Mouse (Mus musculus) frontal cortex, postnatal 25 days (tissue): Measurements from ENCODE around the gene Ighmbp2.
A peak's percentile ranks its signal among the peaks of the same experiment; 100 is the strongest.
"Not testable (repeated sequence)": the region's sequence is repeated elsewhere in the genome, so short reads cannot be mapped to it uniquely, and the experiment has no call there.

Experiments used
- DNase-seq, 2 experiments: peaks; one replicate each; pipeline ENCODE4 v3.0.0; 2022; ENCODE audit warnings: low spot score in 2 of 2

The Ighmbp2 gene

DNA sequence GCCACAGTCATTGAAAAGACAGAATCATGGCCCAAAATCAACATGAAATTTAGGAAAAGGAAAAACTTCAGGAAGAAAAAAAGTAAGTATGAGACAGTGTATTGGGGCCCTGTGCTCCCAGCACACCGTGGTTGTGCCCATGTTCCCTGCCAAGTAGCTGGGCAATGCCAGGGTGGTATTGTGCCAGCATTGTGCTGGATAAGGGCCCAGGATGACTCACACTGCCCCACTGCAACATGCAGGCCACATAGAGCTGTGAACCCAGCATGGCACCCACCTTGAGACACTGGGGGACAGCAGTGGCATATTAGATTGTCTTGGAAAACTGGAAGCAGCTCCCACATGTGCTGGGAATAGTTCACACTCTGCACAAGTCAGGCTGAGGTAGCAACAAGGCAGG lies 6.2 kb upstream of the Ighmbp2 start:
- no peak for DNase-seq

- no peak for DNase-seq
Observed at GRCm38 (mm10) chr19:3281886-3282285, 931 bp downstream of the Ighmbp2 start.

GRCm38 (mm10) chr19:3275744-3276365 lies 7.0 kb downstream of the Ighmbp2 start:
- DNase-seq = no peak

DNA sequence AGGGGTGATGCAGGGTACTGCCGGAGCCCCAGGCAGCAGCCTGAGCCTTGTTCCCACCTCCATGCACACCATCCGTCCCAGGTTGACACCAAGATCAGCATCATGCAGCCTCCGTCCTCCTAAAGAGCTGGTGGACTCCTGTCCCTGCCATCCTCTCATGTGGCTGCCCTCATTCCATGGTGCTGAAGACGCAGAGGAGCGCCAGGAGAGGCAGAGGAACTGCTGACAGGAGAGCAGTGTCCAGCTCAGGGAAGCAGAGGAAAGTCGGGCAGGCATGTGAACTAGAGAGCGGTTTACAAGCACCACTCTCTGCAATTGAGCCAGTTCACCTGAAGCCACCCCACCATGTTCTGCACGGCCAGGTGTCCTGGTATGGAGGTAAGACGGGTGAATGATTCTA lies 9.5 kb downstream of the Ighmbp2 start:
- DNase-seq = no peak

GRCm38 (mm10) chr19:3271366-3271765 lies 11.5 kb downstream of the Ighmbp2 start:
- DNase-seq = no peak

DNA sequence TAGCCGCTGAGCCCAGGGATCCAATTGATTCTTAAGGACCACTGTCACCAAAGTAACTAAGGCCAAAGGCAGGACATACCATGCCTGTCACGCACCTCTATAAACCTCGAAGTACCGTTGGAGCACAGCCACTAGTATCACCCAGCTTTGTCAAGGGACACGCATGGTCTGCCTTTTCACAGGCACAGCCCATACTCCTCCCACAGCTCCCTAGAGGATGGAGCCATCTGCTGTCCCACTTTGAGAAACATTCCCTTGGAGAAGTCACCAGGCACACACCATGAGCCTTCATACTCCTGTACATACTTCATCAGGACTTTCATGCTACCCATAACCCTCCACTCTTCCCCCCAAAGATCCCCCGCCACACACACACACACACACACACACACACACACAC lies 13.0 kb downstream of the Ighmbp2 start:
- no peak for DNase-seq

DNA sequence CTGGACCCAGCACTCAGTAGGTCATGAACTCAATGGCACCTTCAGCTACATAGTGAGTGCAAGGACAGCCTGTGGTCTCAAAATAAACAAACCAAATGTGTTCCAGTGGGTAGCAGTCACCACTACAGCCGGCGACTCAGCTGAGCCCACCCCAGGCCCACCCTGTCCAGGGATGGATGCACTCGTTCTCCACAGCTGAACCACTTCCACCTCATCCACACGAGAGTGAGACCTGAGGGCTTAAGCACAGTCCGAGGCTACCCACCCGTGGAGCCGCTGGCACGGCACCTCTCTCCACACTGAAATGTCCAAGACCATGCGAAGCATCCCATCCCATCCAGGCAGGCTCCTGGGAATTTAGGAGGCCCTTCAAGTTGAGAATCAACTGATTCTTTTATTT lies 13.5 kb downstream of the Ighmbp2 start:
- no peak for DNase-seq

- DNase-seq = peak in 1 of 2 experiments; percentile 2
Observed at GRCm38 (mm10) chr19:3268218-3268980, 14.4 kb downstream of the Ighmbp2 start.

GRCm38 (mm10) chr19:3267340-3267739 lies 15.5 kb downstream of the Ighmbp2 start:
- no peak for DNase-seq

GRCm38 (mm10) chr19:3266676-3267075 lies 16.1 kb downstream of the Ighmbp2 start:
- DNase-seq = peak in 1 of 2 experiments; percentile 1

DNA sequence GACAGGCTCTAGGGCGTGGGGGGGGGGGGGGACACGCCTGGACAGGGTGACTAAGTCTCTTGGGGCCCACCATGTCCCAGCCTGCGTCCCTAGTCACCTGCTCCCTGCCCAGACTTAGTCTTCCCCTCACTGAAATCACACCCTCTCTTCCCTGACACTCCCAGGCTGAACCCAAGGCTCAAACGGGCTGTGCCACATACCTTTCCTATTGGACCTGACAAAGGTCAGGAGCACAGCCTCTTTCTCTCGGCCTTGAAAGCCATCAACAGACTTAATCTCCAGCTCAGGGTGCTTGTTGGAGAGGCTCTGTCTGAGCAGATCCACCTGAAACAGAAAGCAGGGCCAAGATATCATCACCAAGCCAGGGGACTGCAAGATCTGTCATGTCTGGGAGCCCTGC lies 16.7 kb downstream of the Ighmbp2 start:
- DNase-seq = peak in 1 of 2 experiments; percentile 3

- DNase-seq = no peak
Observed at GRCm38 (mm10) chr19:3265180-3265579, 17.6 kb downstream of the Ighmbp2 start.

GRCm38 (mm10) chr19:3264348-3264747 lies 18.5 kb downstream of the Ighmbp2 start:
- DNase-seq = peak in 1 of 2 experiments; percentile 3

- DNase-seq = peak in 1 of 2 experiments; percentile 3
Observed at GRCm38 (mm10) chr19:3261764-3262525, 20.9 kb downstream of the Ighmbp2 start.

GRCm38 (mm10) chr19:3261336-3261735 lies 21.5 kb downstream of the Ighmbp2 start:
- no peak for DNase-seq

GRCm38 (mm10) chr19:3260591-3260990 lies 22.2 kb downstream of the Ighmbp2 start:
- DNase-seq = no peak

DNA sequence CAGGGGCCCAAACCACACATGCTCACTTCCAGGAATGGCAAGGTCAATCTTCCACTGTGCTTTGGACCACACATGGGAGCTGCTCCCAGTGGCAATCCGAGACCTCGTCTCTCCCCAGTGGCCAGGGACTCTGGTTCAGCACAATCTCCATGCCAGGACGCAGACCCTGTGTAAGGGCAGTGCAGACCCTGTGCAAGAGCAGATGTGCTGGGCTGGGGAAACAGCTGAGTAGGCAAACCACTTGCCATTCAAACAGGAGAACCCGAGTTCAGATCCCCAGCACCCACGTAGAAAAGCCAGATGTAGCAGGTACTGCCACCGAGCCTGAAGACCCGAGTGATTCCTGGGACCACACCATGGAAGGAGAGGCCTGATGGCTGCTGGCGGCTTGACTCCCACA lies 22.8 kb downstream of the Ighmbp2 start:
- DNase-seq = no peak

GRCm38 (mm10) chr19:3225261-3225660 lies 57.6 kb downstream of the Ighmbp2 start:
- not testable (repeated sequence) for DNase-seq

DNA sequence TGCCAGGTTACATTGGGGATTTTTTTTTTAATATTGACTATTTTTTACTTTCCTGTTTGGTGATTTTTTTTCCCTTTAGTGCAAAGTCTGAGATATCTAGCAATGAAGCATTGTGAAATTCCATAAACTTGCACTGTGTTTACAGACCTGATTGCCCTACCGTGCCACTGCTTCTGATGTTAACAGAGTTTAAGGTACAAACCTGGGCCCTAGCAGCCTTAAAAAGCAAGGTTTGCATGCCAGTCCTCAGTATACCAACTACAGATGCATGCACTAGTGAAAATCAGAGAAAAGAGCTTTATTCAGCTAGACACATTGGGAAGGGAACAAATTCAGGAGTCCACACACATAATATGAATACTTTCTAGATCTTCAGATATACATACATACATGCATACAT lies 67.9 kb downstream of the Ighmbp2 start:
- not testable (repeated sequence) for DNase-seq
